Mouse (Mus musculus): ENCODE results near the gene Copg2. TPM values are rescaled to one million over a fixed set of nuclear protein-coding genes. Genes with fewer than 3 reads are reported as not detected.

Copg2 gene
- polyA plus RNA-seq, 1 experiment from 2014 or later, result 33.6 TPM

DNA sequence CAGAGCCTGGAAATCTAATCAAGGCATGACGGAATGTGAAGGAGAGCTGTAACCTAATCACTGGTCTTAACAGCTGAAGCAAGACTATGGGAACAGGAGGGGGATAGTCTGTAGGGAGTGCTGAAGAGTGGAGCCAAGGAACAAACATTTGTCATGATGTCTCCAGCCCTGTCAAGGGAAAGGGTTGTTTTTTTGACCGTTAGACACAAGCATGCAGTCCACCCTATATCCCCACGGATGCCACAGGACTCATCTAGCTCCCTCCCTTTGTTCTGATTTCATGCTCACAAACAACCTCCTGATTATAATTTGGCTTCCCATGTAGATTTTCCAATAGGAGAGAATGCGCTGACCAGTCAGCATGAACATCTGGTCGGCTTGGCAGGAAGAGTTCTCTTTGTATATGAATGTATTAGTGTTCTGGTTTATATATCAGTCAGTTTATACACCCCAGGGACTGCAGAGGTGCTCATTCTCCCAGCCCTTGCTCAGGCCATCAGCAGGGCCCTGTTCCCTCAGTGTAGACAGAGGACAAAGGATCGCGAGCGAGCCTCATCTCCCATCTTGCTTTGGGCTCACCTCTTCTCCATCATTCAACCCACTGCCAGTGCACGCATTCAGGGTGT, 192.5 kb downstream of the Copg2 start:
- Histone ChIP-seq H3K4me3 (ENCODE audit: low read depth, low read length) (no peak overlapping the region), H3K27me3 (ENCODE audit: control insufficient read depth, insufficient read depth, low read length) (no peaks in the 10 kb centered on the region), H3K36me3 (ENCODE audit: control insufficient read depth, insufficient read depth, low read length) (no peaks in the 10 kb centered on the region), H3K4me2 (ENCODE audit: low read depth, severe bottlenecking) (no peak overlapping the region), H3K9ac (ENCODE audit: low read length) (no peak overlapping the region), H3K4me1 (ENCODE audit: control insufficient read depth, insufficient read depth, low read length) (peaks cover 17% of the 10 kb centered on the region), H3K27ac (replicated peaks; ENCODE audit: low read depth, low read length) (peak overlapping the region; percentile 74), H3K9me3 (ENCODE audit: control insufficient read depth, low read length) (no peaks in the 10 kb centered on the region)
- ATAC-seq (ENCODE audit: insufficient number of reproducible peaks, low FRiP score, low TSS enrichment, low read depth) (peak; percentile 61; the same call in 1 of the 2 replicates), DNase-seq (ENCODE audit: low spot score) (no peak)
- WGBS, result 81% methylated on average over 9 of the region's 9 CpGs

DNA sequence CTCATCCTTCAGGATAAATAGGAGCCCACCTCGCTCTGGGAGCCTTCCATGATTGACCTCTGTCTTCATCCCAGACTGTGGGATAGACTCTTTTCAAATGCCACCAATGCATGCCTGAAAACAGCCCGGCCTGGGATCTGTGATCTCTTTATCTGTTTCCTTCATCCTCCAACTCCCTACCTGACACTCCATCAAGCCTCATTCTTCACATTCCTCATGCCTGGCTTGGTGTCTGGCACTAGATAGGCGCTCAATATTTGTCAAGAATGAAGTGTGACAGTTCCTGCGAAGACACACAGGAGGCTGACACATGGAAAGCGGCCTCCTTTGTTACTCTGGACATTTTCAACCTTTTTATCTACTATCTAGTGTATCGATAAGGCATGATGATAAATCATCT, 193.1 kb downstream of the Copg2 start:
- peaks cover 17% of the 10 kb centered on the region for H3K4me1 ChIP-seq (ENCODE audit: control insufficient read depth, insufficient read depth, low read length)
- no peak overlapping the region for H3K9ac ChIP-seq (ENCODE audit: low read length)
- H3K9me3 ChIP-seq (ENCODE audit: control insufficient read depth, low read length), result no peaks in the 10 kb centered on the region
- no peak overlapping the region for H3K4me3 ChIP-seq (ENCODE audit: low read depth, low read length)
- ATAC-seq (ENCODE audit: insufficient number of reproducible peaks, low FRiP score, low TSS enrichment, low read depth) (no peak), DNase-seq (ENCODE audit: low spot score) (no peak)
- H3K27me3 ChIP-seq (ENCODE audit: control insufficient read depth, insufficient read depth, low read length), result no peaks in the 10 kb centered on the region
- no peak overlapping the region for H3K4me2 ChIP-seq (ENCODE audit: low read depth, severe bottlenecking)
- no peaks in the 10 kb centered on the region for H3K36me3 ChIP-seq (ENCODE audit: control insufficient read depth, insufficient read depth, low read length)
- H3K27ac ChIP-seq (replicated peaks; ENCODE audit: low read depth, low read length), result peak overlapping the region; percentile 74
- 72% methylated on average over 6 of the region's 6 CpGs for WGBS

DNA sequence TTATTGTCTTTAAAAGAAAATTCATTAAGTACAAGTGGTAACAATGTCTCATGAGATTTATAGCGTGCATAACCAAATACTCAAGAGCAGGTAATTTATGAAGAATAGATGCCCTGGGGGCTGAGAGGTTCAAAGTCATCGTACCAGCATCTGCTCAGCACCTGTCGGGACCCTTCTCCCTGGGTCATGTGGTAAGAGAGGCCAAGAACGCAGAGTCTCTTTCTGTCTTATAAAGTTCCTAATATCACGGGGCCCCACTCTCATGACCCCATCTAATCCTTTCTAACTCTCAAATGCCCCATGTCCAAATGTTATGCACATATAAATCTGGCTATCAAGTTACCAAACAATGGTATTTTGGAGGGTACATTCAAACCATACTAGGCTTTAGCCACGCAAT, 193.7 kb downstream of the Copg2 start:
- WGBS, result 33% methylated on average over 6 of the region's 6 CpGs
- ATAC-seq (ENCODE audit: insufficient number of reproducible peaks, low FRiP score, low TSS enrichment, low read depth) (0 out of 2 replicates have a peak, but pooled peaks have one; percentile 45), DNase-seq (ENCODE audit: low spot score) (peak; percentile 70)
- Histone ChIP-seq H3K4me1 (ENCODE audit: control insufficient read depth, insufficient read depth, low read length) (peaks cover 17% of the 10 kb centered on the region), H3K9ac (ENCODE audit: low read length) (no peak overlapping the region), H3K4me3 (ENCODE audit: low read depth, low read length) (no peak overlapping the region), H3K4me2 (ENCODE audit: low read depth, severe bottlenecking) (no peak overlapping the region), H3K27ac (replicated peaks; ENCODE audit: low read depth, low read length) (peak overlapping the region; percentile 74), H3K27me3 (ENCODE audit: control insufficient read depth, insufficient read depth, low read length) (no peaks in the 10 kb centered on the region), H3K36me3 (ENCODE audit: control insufficient read depth, insufficient read depth, low read length) (no peaks in the 10 kb centered on the region), H3K9me3 (ENCODE audit: control insufficient read depth, low read length) (no peaks in the 10 kb centered on the region)

DNA sequence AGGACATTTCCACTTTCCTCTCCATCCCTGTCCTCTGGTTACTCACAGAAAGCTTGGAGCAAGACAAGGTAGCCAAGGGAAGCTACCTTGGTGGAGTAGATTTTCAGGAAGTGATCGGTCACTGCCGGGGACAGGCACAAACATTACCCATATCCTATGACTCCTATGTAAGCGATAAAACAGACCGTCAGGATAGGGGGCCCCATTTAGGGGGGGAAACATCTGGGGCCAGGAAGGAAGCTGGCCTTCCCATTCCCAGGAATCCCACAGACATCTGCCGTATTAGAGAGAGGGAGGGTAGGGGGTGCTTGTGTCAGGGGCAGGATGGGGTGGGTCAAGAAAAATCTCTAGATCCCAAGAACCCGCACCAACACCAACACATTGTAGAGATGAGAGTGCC, 196.4 kb downstream of the Copg2 start:
- Histone ChIP-seq H3K27me3 (ENCODE audit: control insufficient read depth, insufficient read depth, low read length) (no peaks in the 10 kb centered on the region), H3K36me3 (ENCODE audit: control insufficient read depth, insufficient read depth, low read length) (no peaks in the 10 kb centered on the region), H3K9me3 (ENCODE audit: control insufficient read depth, low read length) (no peaks in the 10 kb centered on the region), H3K27ac (replicated peaks; ENCODE audit: low read depth, low read length) (peak overlapping the region; percentile 33; the same call in 1 of the 2 replicates), H3K4me3 (ENCODE audit: low read depth, low read length) (no peak overlapping the region), H3K9ac (ENCODE audit: low read length) (no peak overlapping the region), H3K4me2 (ENCODE audit: low read depth, severe bottlenecking) (no peak overlapping the region), H3K4me1 (ENCODE audit: control insufficient read depth, insufficient read depth, low read length) (peaks cover 17% of the 10 kb centered on the region)
- ATAC-seq (ENCODE audit: insufficient number of reproducible peaks, low FRiP score, low TSS enrichment, low read depth), result peak; percentile 33; the same call in 1 of the 2 replicates
- DNase-seq (ENCODE audit: low spot score), result no peak
- WGBS, result 54% methylated on average over 6 of the region's 6 CpGs

DNA sequence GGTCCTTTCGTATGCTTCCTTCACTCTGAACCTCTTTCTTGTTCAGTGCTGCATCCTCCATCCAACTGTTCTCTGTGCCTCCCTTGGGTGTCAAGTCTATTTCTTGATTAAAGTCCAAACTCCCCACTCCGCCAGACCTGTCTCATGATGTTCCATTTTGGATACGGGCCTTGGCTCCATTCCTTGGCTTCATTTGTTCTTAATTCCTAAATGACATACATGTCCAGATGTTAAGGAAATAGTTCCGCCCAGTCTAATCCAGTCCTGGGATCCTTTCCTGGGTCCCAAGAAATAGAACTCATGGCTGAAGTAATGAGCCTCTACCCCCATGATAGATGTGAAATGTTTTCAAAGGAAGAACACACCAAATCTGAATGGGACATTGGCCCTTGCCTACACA, 198.6 kb downstream of the Copg2 start:
- no peak for DNase-seq (ENCODE audit: low spot score)
- Histone ChIP-seq H3K9ac (ENCODE audit: low read length) (no peak overlapping the region), H3K9me3 (ENCODE audit: control insufficient read depth, low read length) (no peaks in the 10 kb centered on the region), H3K27ac (replicated peaks; ENCODE audit: low read depth, low read length) (no peak overlapping the region), H3K4me2 (ENCODE audit: low read depth, severe bottlenecking) (no peak overlapping the region), H3K36me3 (ENCODE audit: control insufficient read depth, insufficient read depth, low read length) (no peaks in the 10 kb centered on the region), H3K4me1 (ENCODE audit: control insufficient read depth, insufficient read depth, low read length) (peaks cover 12% of the 10 kb centered on the region), H3K4me3 (ENCODE audit: low read depth, low read length) (no peak overlapping the region), H3K27me3 (ENCODE audit: control insufficient read depth, insufficient read depth, low read length) (no peaks in the 10 kb centered on the region)
- ATAC-seq (ENCODE audit: insufficient number of reproducible peaks, low FRiP score, low TSS enrichment, low read depth), result no peak
- WGBS, result 92% methylated on average over 4 of the region's 4 CpGs

MicroRNAs encoded within 50 kb of the gene (microRNA counts, 519-probe panel; counts per million panel counts)
- microRNA mmu-miR-335-3p (5,307 counts per million, percentile 88 among the panel's probes with 10 or more counts), microRNA mmu-miR-335-5p (6,545 counts per million, percentile 96 among the panel's probes with 10 or more counts)

Small RNA genes lying within 50 kb of the gene (microRNA-seq; reads per million reads assigned to microRNA genes)
- 117,035 reads per million, percentile 100 among the genes with 10 or more reads in this experiment for gene Mir335

Other genes starting within 250 kb of the Copg2 start
- gene Cep41, start 203.0 kb downstream of the Copg2 start, polyA plus RNA-seq (2014; fragmentation: Nextera tagmentation; extraction: Ambion mirVana), result 43.2 and 48.9 TPM in 2 replicates
- 2,834 and 2,987 TPM in 2 replicates for gene Mest, start 173.2 kb downstream of the Copg2 start, polyA plus RNA-seq (2014; fragmentation: Nextera tagmentation; extraction: Ambion mirVana)
- gene Tsga13, start 18.8 kb upstream of the Copg2 start, polyA plus RNA-seq (2014; fragmentation: Nextera tagmentation; extraction: Ambion mirVana), result 0.25 TPM in 1 of 2 replicates, not detected in the other
- 0.88 and 1.1 TPM in 2 replicates for gene Klf14, start 62.3 kb upstream of the Copg2 start, polyA plus RNA-seq (2014; fragmentation: Nextera tagmentation; extraction: Ambion mirVana)